In the genomic region with DNA sequence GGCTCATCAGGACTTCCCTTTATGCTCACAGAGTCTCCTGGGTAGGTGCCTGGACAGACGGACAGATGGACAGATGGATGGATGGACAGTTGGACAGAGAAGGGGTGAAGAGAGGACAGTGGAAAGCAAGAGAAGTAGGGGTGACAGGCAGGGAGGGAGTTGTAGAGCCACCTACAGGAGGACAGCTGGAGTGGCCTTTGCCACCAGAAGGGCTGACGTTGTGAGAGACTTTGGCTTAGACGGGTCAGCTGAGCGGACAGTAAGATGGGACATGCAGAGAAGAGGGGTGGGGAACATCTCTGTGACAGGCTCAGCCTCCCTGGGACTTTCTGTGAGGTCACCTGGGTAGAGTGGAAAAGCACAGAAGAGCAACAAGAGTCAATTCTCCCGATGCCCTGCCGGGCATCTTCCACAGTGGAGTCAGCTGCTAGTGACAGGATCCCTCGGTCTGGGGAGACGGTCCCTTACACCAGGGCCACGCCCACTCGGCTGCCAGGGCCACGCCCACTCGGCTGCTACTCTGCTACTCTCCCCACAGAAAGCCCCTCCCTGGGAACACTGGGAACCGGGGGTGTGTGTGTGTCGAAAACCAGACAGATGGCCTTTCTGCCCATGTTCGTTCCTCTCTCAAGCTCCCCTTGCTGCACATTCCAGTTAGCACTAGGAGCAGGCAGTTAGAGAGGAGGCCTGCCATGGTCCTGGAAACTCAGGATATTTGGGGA, we compare ENCODE assay signal across 9 mouse cellular contexts. TPM values are rescaled to one million over a fixed set of nuclear protein-coding genes. Genes with fewer than 3 reads are reported as not detected.
A peak's percentile ranks its signal among the peaks of the same experiment; 100 is the strongest.
DNase-seq lines count a peak whose midpoint lies in the region; ATAC-seq and TF ChIP-seq lines count a peak whose summit lies in the region.
"Had no signal": no experiment of that assay in that cellular context is flagged by ENCODE, and none has a peak within 500 bp of the region (broad histone marks: within the 10 kb centered on the region; RNA-seq: fewer than 3 reads in every experiment).

No protein-coding gene starts in this region.

- no peak overlapping the region for H3K27ac ChIP-seq in intestine, embryonic 15.5 days
- H3K27ac ChIP-seq in intestine, embryonic 16.5 days (ENCODE audit: low read length), result no peak overlapping the region
- H3K27ac ChIP-seq in CH12.LX (ENCODE audit: insufficient read depth, low read depth), result no peak overlapping the region
- no peak overlapping the region for H3K27ac ChIP-seq in MEL (ENCODE audit: control insufficient read depth, low read depth, low read length)
- H3K27ac ChIP-seq in liver, postnatal 0 days (ENCODE audit: low read depth), result no peak overlapping the region

- no peak for TF ChIP-seq POLR2A in CH12.LX (IDR thresholded peaks at IDR 0.05; ENCODE audit: low read depth, low read length)
- no peak for TF ChIP-seq POLR2A in MEL (IDR thresholded peaks at IDR 0.05; ENCODE audit: control insufficient read depth in 1 of 2, insufficient read depth in 1 of 2, low read depth in 1 of 2, low read length in 2 of 2, poor library complexity in 1 of 2)

- TF ChIP-seq CTCF in CH12.LX (conservative IDR thresholded peaks at IDR 0.05 in 1 of 2, IDR thresholded peaks at IDR 0.05 in 1 of 2; ENCODE audit: low read depth in 2 of 2, low read length in 2 of 2) (no peak; a peak in 1 of 4 replicates), MEL (IDR thresholded peaks at IDR 0.05 in 2 of 3, conservative IDR thresholded peaks at IDR 0.05 in 1 of 3; ENCODE audit: control insufficient read depth in 1 of 3, insufficient read depth in 1 of 3, low read depth in 2 of 3, low read length in 3 of 3, poor library complexity in 1 of 3, severe bottlenecking in 1 of 3) (no peak; a peak in 1 of 6 replicates)
- TF ChIP-seq CTCF in liver, postnatal 0 days (IDR thresholded peaks at IDR 0.05; ENCODE audit: low read depth), result no peak

- in situ Hi-C loops in CH12.LX (cut with MboI; ENCODE audit: low pct_ligation_motif_present, low pct_unique_long_range_greater_than_20kb, low sequenced_read_pairs), result loop anchor here (10.0 kb wide), 1 partner anchor 474 kb away; a partner anchor contains a TSS

- dilution Hi-C loops in CH12.LX (cut with MboI; ENCODE audit: extremely low pct_ligation_motif_present, extremely low pct_unique_long_range_greater_than_20kb, low sequenced_read_pairs), result no loop called here

- H3K4me1 ChIP-seq in intestine, embryonic 15.5 days (replicated peaks), result no peaks in the 10 kb centered on the region
- H3K4me1 ChIP-seq in intestine, embryonic 16.5 days (ENCODE audit: control insufficient read depth, insufficient read depth, low read length), result peaks cover 5% of the 10 kb centered on the region; the same call in 1 of the 2 replicates
- H3K4me1 ChIP-seq in CH12.LX (ENCODE audit: control insufficient read depth in 1 of 2, insufficient read depth in 2 of 2) (peaks cover 21 to 28% of the 10 kb centered on the region in 2 experiments), MEL (ENCODE audit: control insufficient read depth in 1 of 2, insufficient read depth in 2 of 2, low read length in 2 of 2) (peaks cover 0 to 8% of the 10 kb centered on the region in 2 experiments; a peak in 1 of 4 replicates)
- H3K4me1 ChIP-seq in liver, postnatal 0 days (ENCODE audit: insufficient read depth), result peaks cover 10% of the 10 kb centered on the region; the same call in 1 of the 2 replicates

- TF ChIP-seq EP300 in CH12.LX (IDR thresholded peaks at IDR 0.05; ENCODE audit: low read length), result no peak
- no peak for TF ChIP-seq EP300 in MEL (IDR thresholded peaks at IDR 0.05; ENCODE audit: low read depth in 1 of 2, low read length in 2 of 2)
- no peak for TF ChIP-seq EP300 in liver, postnatal 0 days (IDR thresholded peaks at IDR 0.05; ENCODE audit: low read depth)

- WGBS in intestine, embryonic 15.5 days, result 14% methylated on average over 15 of the region's 15 CpGs
- 17% methylated on average over 15 of the region's 15 CpGs for WGBS in intestine, embryonic 16.5 days
- WGBS in liver, postnatal 0 days (ENCODE audit: insufficient replicate concordance), result 16% methylated on average over 15 of the region's 15 CpGs

- no peak overlapping the region for H3K4me2 ChIP-seq in intestine, embryonic 15.5 days (replicated peaks)
- H3K4me2 ChIP-seq in intestine, embryonic 16.5 days (ENCODE audit: low read depth, low read length), result no peak overlapping the region
- no peak overlapping the region for H3K4me2 ChIP-seq in CH12.LX (ENCODE audit: insufficient read depth, low read depth, poor library complexity, severe bottlenecking)
- no peak overlapping the region for H3K4me2 ChIP-seq in liver, postnatal 0 days (ENCODE audit: low read depth, low read length)

- no peak overlapping the region for H3K9ac ChIP-seq in intestine, embryonic 15.5 days
- no peak overlapping the region for H3K9ac ChIP-seq in intestine, embryonic 16.5 days (ENCODE audit: low read depth, low read length)
- H3K9ac ChIP-seq in CH12.LX (ENCODE audit: insufficient read depth, low read depth) (no peak overlapping the region), MEL (ENCODE audit: control insufficient read depth, low read depth, low read length, poor library complexity, severe bottlenecking) (no peak overlapping the region)
- no peak overlapping the region for H3K9ac ChIP-seq in liver, postnatal 0 days (replicated peaks)

- no peaks in the 10 kb centered on the region for H3K36me3 ChIP-seq in intestine, embryonic 15.5 days
- H3K36me3 ChIP-seq in intestine, embryonic 16.5 days (ENCODE audit: control insufficient read depth, insufficient read depth, low read length), result no peaks in the 10 kb centered on the region
- H3K36me3 ChIP-seq in CH12.LX (replicated peaks in 1 of 2; ENCODE audit: control insufficient read depth in 1 of 2, insufficient read depth in 1 of 2, low read length in 1 of 2) (no peaks in the 10 kb centered on the region), MEL (ENCODE audit: control insufficient read depth in 1 of 2, insufficient read depth in 2 of 2, low read length in 2 of 2) (peaks cover 0 to 3% of the 10 kb centered on the region in 2 experiments; a peak in 2 of 4 replicates)
- no peaks in the 10 kb centered on the region for H3K36me3 ChIP-seq in liver, postnatal 0 days (replicated peaks; ENCODE audit: insufficient read depth, low read length)

- TF ChIP-seq RAD21 in CH12.LX (IDR thresholded peaks at IDR 0.05; ENCODE audit: low read depth, low read length), result no peak
- no peak for TF ChIP-seq RAD21 in MEL (IDR thresholded peaks at IDR 0.05; ENCODE audit: low read depth, low read length)

- 0 out of 2 replicates have a peak, but pooled peaks have one; percentile 24 for ATAC-seq in intestine, embryonic 15.5 days
- no peak for ATAC-seq in intestine, embryonic 16.5 days
- ATAC-seq in liver, postnatal 0 days, result no peak

- H3K4me3 ChIP-seq in intestine, embryonic 15.5 days (replicated peaks), result no peak overlapping the region
- H3K4me3 ChIP-seq in intestine, embryonic 16.5 days (ENCODE audit: low read length), result no peak overlapping the region
- H3K4me3 ChIP-seq in CH12.LX (replicated peaks in 1 of 3; ENCODE audit: low read depth in 2 of 3, low read length in 2 of 3, poor library complexity in 1 of 3) (no peak overlapping the region), MEL (ENCODE audit: control insufficient read depth in 1 of 2, insufficient read depth in 1 of 2, low read depth in 2 of 2, low read length in 2 of 2) (no peak overlapping the region)
- H3K4me3 ChIP-seq in liver, postnatal 0 days (ENCODE audit: low read depth, low read length), result no peak overlapping the region

- H3K9me3 ChIP-seq in intestine, embryonic 15.5 days, result no peaks in the 10 kb centered on the region
- H3K9me3 ChIP-seq in intestine, embryonic 16.5 days (ENCODE audit: control insufficient read depth, low read length), result no peaks in the 10 kb centered on the region
- no peaks in the 10 kb centered on the region for H3K9me3 ChIP-seq in CH12.LX (replicated peaks; ENCODE audit: low read length)
- H3K9me3 ChIP-seq in MEL (replicated peaks; ENCODE audit: insufficient read depth, low read length), result no peaks in the 10 kb centered on the region
- H3K9me3 ChIP-seq in liver, postnatal 0 days (ENCODE audit: low read length), result no peaks in the 10 kb centered on the region

- H3K79me2 ChIP-seq in CH12.LX (replicated peaks; ENCODE audit: control insufficient read depth, extremely low read depth, insufficient read depth, poor library complexity, severe bottlenecking) (no peaks in the 10 kb centered on the region), MEL (ENCODE audit: control insufficient read depth, insufficient read depth, low read length, poor library complexity) (no peaks in the 10 kb centered on the region; the same call in 1 of the 2 replicates)

- H3K27me3 ChIP-seq in intestine, embryonic 15.5 days (replicated peaks), result 0 out of 2 replicates have a peak, but pooled peaks cover 4% of the 10 kb centered on the region
- H3K27me3 ChIP-seq in intestine, embryonic 16.5 days (replicated peaks; ENCODE audit: control insufficient read depth, insufficient read depth, low read length), result no peaks in the 10 kb centered on the region
- H3K27me3 ChIP-seq in CH12.LX (replicated peaks), result peaks cover 53% of the 10 kb centered on the region
- peaks cover 4 to 5% of the 10 kb centered on the region in 2 experiments; a peak in 3 of 4 replicates for H3K27me3 ChIP-seq in MEL (ENCODE audit: control insufficient read depth in 1 of 2, insufficient read depth in 2 of 2, low read length in 2 of 2)
- 0 out of 2 replicates have a peak, but pooled peaks cover 4% of the 10 kb centered on the region for H3K27me3 ChIP-seq in liver, postnatal 0 days (ENCODE audit: insufficient read depth, low read length)

- peak; percentile 17 for DNase-seq in CH12.LX (ENCODE audit: extremely low read depth)
- DNase-seq in MEL (ENCODE audit: low read depth, low spot score), result peak; percentile 40
- DNase-seq in liver, postnatal 0 days, result peak; percentile 42
- no peak for DNase-seq in cerebellum, adult 9-11 months
- no peak for DNase-seq in MN1 (ENCODE audit: low spot score)

RNA-seq across cellular contexts. Expression of a gene that starts 1.9 kb away (rescaled TPM):
- 0.51 and 0.72 TPM in 2 replicates for polyA plus RNA-seq in intestine, embryonic 15.5 days (2015; fragmentation: Nextera tagmentation; extraction: Ambion mirVana)
- polyA plus RNA-seq in intestine, embryonic 16.5 days (2015; fragmentation: Nextera tagmentation; extraction: Ambion mirVana), result 0.31 and 0.43 TPM in 2 replicates
- total RNA-seq in CH12.LX (2012; rRNA removed), result 6.2 and 6.3 TPM in 2 replicates
- total RNA-seq in CH12.LX (2014; rRNA removed), result 1.3 and 1.4 TPM in 2 replicates
- polyA plus RNA-seq in CH12.LX (2012; ENCODE audit: insufficient read length, low read depth), result 5.9 and 6.0 TPM in 2 replicates
- not detected in 2 replicates for total RNA-seq in MEL (2012; rRNA removed)
- polyA plus RNA-seq in MEL (2012; ENCODE audit: insufficient read depth in 1 of 2, insufficient read length in 2 of 2, low read depth in 1 of 2, low replicate concordance in 2 of 2, missing spikeins in 1 of 2), result under 1 TPM in 1 of 2 experiments, not detected in 1; 0.22 TPM
- 0.05 TPM in 2 replicates for polyA plus RNA-seq in liver, postnatal 0 days (2015; fragmentation: Nextera tagmentation; extraction: Ambion mirVana)

RNA-seq across cellular contexts. Expression of a gene that starts 7.0 kb away (rescaled TPM):
- polyA plus RNA-seq in intestine, embryonic 15.5 days (2015; fragmentation: Nextera tagmentation; extraction: Ambion mirVana), result 16.8 and 18.7 TPM in 2 replicates
- polyA plus RNA-seq in intestine, embryonic 16.5 days (2015; fragmentation: Nextera tagmentation; extraction: Ambion mirVana), result 16.9 and 17.3 TPM in 2 replicates
- total RNA-seq in CH12.LX (2012; rRNA removed), result 0.21 and 0.38 TPM in 2 replicates
- not detected in 2 replicates for total RNA-seq in CH12.LX (2014; rRNA removed)
- 0.43 and 0.59 TPM in 2 replicates for polyA plus RNA-seq in CH12.LX (2012; ENCODE audit: insufficient read length, low read depth)
- total RNA-seq in MEL (2012; rRNA removed), result not detected in 2 replicates
- under 1 TPM in 1 of 2 experiments, not detected in 1; 0.36 TPM for polyA plus RNA-seq in MEL (2012; ENCODE audit: insufficient read depth in 1 of 2, insufficient read length in 2 of 2, low read depth in 1 of 2, low replicate concordance in 2 of 2, missing spikeins in 1 of 2)
- 0.85 and 1.1 TPM in 2 replicates for polyA plus RNA-seq in liver, postnatal 0 days (2015; fragmentation: Nextera tagmentation; extraction: Ambion mirVana)

RNA-seq across cellular contexts. Expression of a gene that starts 47.8 kb away (rescaled TPM):
- polyA plus RNA-seq in intestine, embryonic 15.5 days (2015; fragmentation: Nextera tagmentation; extraction: Ambion mirVana), result 16.1 and 17.2 TPM in 2 replicates
- 13.7 and 14.9 TPM in 2 replicates for polyA plus RNA-seq in intestine, embryonic 16.5 days (2015; fragmentation: Nextera tagmentation; extraction: Ambion mirVana)
- total RNA-seq in CH12.LX (2012; rRNA removed) (71.4 and 85.2 TPM in 2 replicates), CH12.LX (2014; rRNA removed) (56.7 and 57.3 TPM in 2 replicates), MEL (2012; rRNA removed) (76.2 and 83.3 TPM in 2 replicates)
- polyA plus RNA-seq in CH12.LX (2012; ENCODE audit: insufficient read length, low read depth) (46.3 and 48.4 TPM in 2 replicates), MEL (2012; ENCODE audit: insufficient read depth in 1 of 2, insufficient read length in 2 of 2, low read depth in 1 of 2, low replicate concordance in 2 of 2, missing spikeins in 1 of 2) (100 to 1,000 TPM in 1 of 2 experiments, 10 to 100 TPM in 1; 90.9 to 197 TPM)
- polyA plus RNA-seq in liver, postnatal 0 days (2015; fragmentation: Nextera tagmentation; extraction: Ambion mirVana), result 8.3 and 9.3 TPM in 2 replicates

RNA-seq across cellular contexts. Expression of a gene that starts 56.6 kb away (rescaled TPM):
- polyA plus RNA-seq in intestine, embryonic 15.5 days (2015; fragmentation: Nextera tagmentation; extraction: Ambion mirVana), result 1.9 and 2.2 TPM in 2 replicates
- 3.1 and 3.7 TPM in 2 replicates for polyA plus RNA-seq in intestine, embryonic 16.5 days (2015; fragmentation: Nextera tagmentation; extraction: Ambion mirVana)
- total RNA-seq in CH12.LX (2012; rRNA removed), result 0.08 and 0.17 TPM in 2 replicates
- total RNA-seq in CH12.LX (2014; rRNA removed), result not detected in 2 replicates
- polyA plus RNA-seq in CH12.LX (2012; ENCODE audit: insufficient read length, low read depth), result 0.78 TPM in 1 of 2 replicates, not detected in the other
- total RNA-seq in MEL (2012; rRNA removed), result 1.3 and 1.4 TPM in 2 replicates
- polyA plus RNA-seq in MEL (2012; ENCODE audit: insufficient read depth in 1 of 2, insufficient read length in 2 of 2, low read depth in 1 of 2, low replicate concordance in 2 of 2, missing spikeins in 1 of 2), result 1 to 10 TPM in 1 of 2 experiments, not detected in 1; 1.9 TPM
- 496 and 544 TPM in 2 replicates for polyA plus RNA-seq in liver, postnatal 0 days (2015; fragmentation: Nextera tagmentation; extraction: Ambion mirVana)

RNA-seq across cellular contexts. Expression of a gene that starts 58.6 kb away (rescaled TPM):
- polyA plus RNA-seq in intestine, embryonic 15.5 days (2015; fragmentation: Nextera tagmentation; extraction: Ambion mirVana), result not detected in 2 replicates
- not detected in 2 replicates for polyA plus RNA-seq in intestine, embryonic 16.5 days (2015; fragmentation: Nextera tagmentation; extraction: Ambion mirVana)
- not detected in 2 replicates for total RNA-seq in CH12.LX (2012; rRNA removed)
- total RNA-seq in CH12.LX (2014; rRNA removed), result not detected in 2 replicates
- not detected in 2 replicates for polyA plus RNA-seq in CH12.LX (2012; ENCODE audit: insufficient read length, low read depth)
- total RNA-seq in MEL (2012; rRNA removed), result not detected in 2 replicates
- polyA plus RNA-seq in MEL (2012; ENCODE audit: insufficient read depth in 1 of 2, insufficient read length in 2 of 2, low read depth in 1 of 2, low replicate concordance in 2 of 2, missing spikeins in 1 of 2), result not detected
- polyA plus RNA-seq in liver, postnatal 0 days (2015; fragmentation: Nextera tagmentation; extraction: Ambion mirVana), result not detected in 2 replicates
- polyA plus RNA-seq: heart, embryonic 16.5 days; stomach, embryonic 16.5 days had no signal

Comparison
In these comparisons a context has a peak if more than half of its experiments do, and no peak if none do; other contexts are left out.
1. DNase-seq: peak in CH12.LX (single experiment), MEL (single experiment) and liver, postnatal 0 days (single experiment); none in cerebellum, adult 9-11 months (single experiment) and MN1 (single experiment).